ENCODE assay signal across 34 mouse cellular contexts in the genomic region with DNA sequence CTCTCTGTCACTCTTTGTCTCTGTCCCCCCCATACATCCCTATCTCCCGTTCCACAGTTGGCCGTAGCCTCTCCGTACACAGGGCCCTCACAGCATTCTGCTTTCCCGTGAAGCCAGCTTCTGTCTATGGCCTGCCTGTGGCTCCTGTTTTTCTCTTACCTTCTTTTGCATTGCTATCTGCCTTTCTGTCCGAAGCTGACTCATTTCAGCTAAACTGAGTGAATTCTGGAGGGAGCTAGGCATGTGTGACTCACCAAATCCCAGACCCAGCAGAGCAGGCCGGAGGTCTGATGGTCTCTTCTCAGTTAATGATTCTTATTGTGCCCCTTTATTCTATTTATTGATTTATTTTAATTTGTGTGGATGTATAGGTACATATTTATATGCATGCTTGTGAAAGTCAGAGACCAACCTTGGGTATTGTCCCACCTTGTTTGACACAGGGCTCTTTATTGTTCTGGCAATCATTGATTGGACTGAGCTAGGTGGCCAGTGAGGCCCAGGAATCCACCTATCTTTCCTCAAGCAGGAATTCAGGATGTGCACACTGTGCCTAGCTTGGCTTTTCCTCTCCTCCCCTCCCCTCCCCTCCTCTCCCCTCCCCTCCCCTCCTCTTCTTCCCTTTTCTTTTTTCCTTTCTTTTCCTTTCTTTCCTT. TPM values are rescaled to one million over a fixed set of nuclear protein-coding genes. Genes with fewer than 3 reads are reported as not detected.
DNase-seq lines count a peak whose midpoint lies in the region; ATAC-seq lines count a peak whose summit lies in the region.
"Had no signal": no experiment of that assay in that cellular context is flagged by ENCODE, and none has a peak within 500 bp of the region (broad histone marks: within the 10 kb centered on the region; RNA-seq: fewer than 3 reads in every experiment).

No protein-coding gene starts in this region.

- H3K4me3 ChIP-seq in midbrain, embryonic 13.5 days (replicated peaks), result no peak overlapping the region
- H3K4me3 ChIP-seq: embryonic facial prominence, embryonic 12.5 days; erythroblast, embryonic 14.5 days; heart, embryonic 13.5 days; left cerebral cortex, adult 2 months; limb, embryonic 15.5 days; liver, embryonic 15.5 days; lung, embryonic 15.5 days; midbrain, embryonic 15.5 days; neural tube, embryonic 12.5 days had no signal

- WGBS in midbrain, embryonic 13.5 days, result 92% methylated on average over 6 of the region's 6 CpGs

- no peaks in the 10 kb centered on the region for H3K4me1 ChIP-seq in midbrain, embryonic 13.5 days (replicated peaks)
- H3K4me1 ChIP-seq: embryonic facial prominence, embryonic 12.5 days; heart, embryonic 13.5 days; limb, embryonic 15.5 days; liver, embryonic 15.5 days; lung, embryonic 15.5 days; midbrain, embryonic 15.5 days; neural tube, embryonic 12.5 days had no signal

- DNase-seq in adrenal gland, adult 2 months, result peak; percentile 52
- DNase-seq in adrenal gland, adult 18-20 months (ENCODE audit: low spot score in 2 of 2), result no peak
- peak; percentile 45 for DNase-seq in 3134 (ENCODE audit: extremely low read depth, insufficient read length, low spot score)
- DNase-seq in MN1 (ENCODE audit: low spot score), result peak; percentile 29
- peak; percentile 32 for DNase-seq in brain, adult 2 months (ENCODE audit: low read depth, low spot score)
- DNase-seq: adrenal gland, postnatal 14 days; cerebellum, postnatal 10 days; gastrocnemius, postnatal 10 days; heart, adult 18-20 months; heart, postnatal 14 days; kidney, postnatal 25 days; left cerebral cortex, postnatal 4 days; lung, postnatal 36 days; thymus, adult 18-20 months; thymus, postnatal 36 days had no signal

- H3K9me3 ChIP-seq in midbrain, embryonic 13.5 days, result no peaks in the 10 kb centered on the region
- H3K9me3 ChIP-seq: embryonic facial prominence, embryonic 12.5 days; heart, embryonic 13.5 days; limb, embryonic 15.5 days; liver, embryonic 15.5 days; lung, embryonic 15.5 days; midbrain, embryonic 15.5 days; neural tube, embryonic 12.5 days had no signal

- ATAC-seq in midbrain, embryonic 13.5 days, result no peak
- ATAC-seq in granulocyte monocyte progenitor cell, adult 5-6 weeks (replicated peaks; ENCODE audit: poor library complexity, severe bottlenecking), result no peak
- ATAC-seq: activated CD4-positive, CD25-positive, alpha-beta regulatory T cell, adult 4 months; forebrain, embryonic 14.5 days; hindbrain, postnatal 0 days; intestine, postnatal 0 days; midbrain, embryonic 15.5 days had no signal

- H3K27ac ChIP-seq in midbrain, embryonic 13.5 days, result no peak overlapping the region
- H3K27ac ChIP-seq: embryonic facial prominence, embryonic 12.5 days; heart, embryonic 13.5 days; hindbrain, postnatal 0 days; left cerebral cortex, adult 2 months; limb, embryonic 15.5 days; liver, embryonic 15.5 days; lung, embryonic 15.5 days; midbrain, embryonic 15.5 days; neural tube, embryonic 12.5 days had no signal

- peaks cover 24% of the 10 kb centered on the region for H3K36me3 ChIP-seq in midbrain, embryonic 13.5 days
- H3K36me3 ChIP-seq: midbrain, embryonic 15.5 days had no signal

- no peak overlapping the region for H3K9ac ChIP-seq in midbrain, embryonic 13.5 days (replicated peaks)
- H3K9ac ChIP-seq: embryonic facial prominence, embryonic 12.5 days; heart, embryonic 13.5 days; limb, embryonic 15.5 days; liver, embryonic 15.5 days; lung, embryonic 15.5 days; midbrain, embryonic 15.5 days; neural tube, embryonic 12.5 days had no signal

- H3K27me3 ChIP-seq in midbrain, embryonic 13.5 days, result no peaks in the 10 kb centered on the region
- H3K27me3 ChIP-seq: embryonic facial prominence, embryonic 12.5 days; heart, embryonic 13.5 days; limb, embryonic 15.5 days; liver, embryonic 15.5 days; lung, embryonic 15.5 days; midbrain, embryonic 15.5 days; neural tube, embryonic 12.5 days had no signal

- H3K4me2 ChIP-seq in midbrain, embryonic 13.5 days (replicated peaks), result no peak overlapping the region
- H3K4me2 ChIP-seq: embryonic facial prominence, embryonic 12.5 days; heart, embryonic 13.5 days; limb, embryonic 15.5 days; liver, embryonic 15.5 days; lung, embryonic 15.5 days; midbrain, embryonic 15.5 days; neural tube, embryonic 12.5 days had no signal

RNA-seq across cellular contexts. Expression of a gene that starts 11.3 kb away (rescaled TPM):
- total RNA-seq in adrenal gland, adult 2 months (2021), result 10 to 100 TPM; 45.2 to 57.5 TPM
- 28.8 and 29.6 TPM in 2 replicates for polyA plus RNA-seq in adrenal gland, adult 2 months (2012; rRNA removed)
- 10 to 100 TPM; 50.8 to 68.1 TPM for total RNA-seq in adrenal gland, adult 18-20 months (2021)
- 16.2 and 18.5 TPM in 2 replicates for polyA plus RNA-seq in midbrain, embryonic 13.5 days (2015; fragmentation: Nextera tagmentation; extraction: Ambion mirVana)
- total RNA-seq in granulocyte monocyte progenitor cell, adult 5-6 weeks (2014; fragmentation: Nextera tagmentation), result 19.3 and 25.7 TPM in 2 replicates
- 13.8 and 19.9 TPM in 2 replicates for total RNA-seq in granulocyte monocyte progenitor cell, adult 5-6 weeks (2017)

RNA-seq across cellular contexts. Expression of a gene that starts 25.1 kb away (rescaled TPM):
- not detected for total RNA-seq in adrenal gland, adult 2 months (2021)
- polyA plus RNA-seq in adrenal gland, adult 2 months (2012; rRNA removed), result 0.12 and 0.15 TPM in 2 replicates
- total RNA-seq in adrenal gland, adult 18-20 months (2021), result not detected
- not detected in 2 replicates for polyA plus RNA-seq in midbrain, embryonic 13.5 days (2015; fragmentation: Nextera tagmentation; extraction: Ambion mirVana)
- total RNA-seq in granulocyte monocyte progenitor cell, adult 5-6 weeks (2014; fragmentation: Nextera tagmentation), result not detected in 2 replicates
- not detected in 2 replicates for total RNA-seq in granulocyte monocyte progenitor cell, adult 5-6 weeks (2017)
- total RNA-seq: adrenal gland, postnatal 14 days; gastrocnemius, postnatal 10 days; hindbrain, postnatal 0 days; left cerebral cortex, postnatal 4 days; megakaryocyte-erythroid progenitor cell, adult 5-6 weeks had no signal
- polyA plus RNA-seq: activated CD4-positive, CD25-positive, alpha-beta regulatory T cell, adult 4 months; brain, embryonic 14.5 days; erythroblast, embryonic 14.5 days; forebrain, embryonic 14.5 days; hindbrain, embryonic 11.5 days; hindbrain, postnatal 0 days; kidney, embryonic 14.5 days; limb, embryonic 15.5 days; liver, embryonic 15.5 days; midbrain, embryonic 15.5 days; neural tube, embryonic 12.5 days had no signal

RNA-seq across cellular contexts. Expression of a gene that starts 32.2 kb away (rescaled TPM):
- 10 to 100 TPM; 14.8 to 19.1 TPM for total RNA-seq in adrenal gland, adult 2 months (2021)
- 4.3 and 4.6 TPM in 2 replicates for polyA plus RNA-seq in adrenal gland, adult 2 months (2012; rRNA removed)
- 10 to 100 TPM; 16.4 to 16.9 TPM for total RNA-seq in adrenal gland, adult 18-20 months (2021)
- polyA plus RNA-seq in midbrain, embryonic 13.5 days (2015; fragmentation: Nextera tagmentation; extraction: Ambion mirVana), result 11.9 and 12.3 TPM in 2 replicates
- total RNA-seq in granulocyte monocyte progenitor cell, adult 5-6 weeks (2014; fragmentation: Nextera tagmentation), result 9.5 and 19.4 TPM in 2 replicates
- 27.1 and 42.3 TPM in 2 replicates for total RNA-seq in granulocyte monocyte progenitor cell, adult 5-6 weeks (2017)

RNA-seq across cellular contexts. Expression of a gene that starts 34.3 kb away (rescaled TPM):
- total RNA-seq in adrenal gland, adult 2 months (2021), result 10 to 100 TPM; 50.6 to 66.3 TPM
- 43.2 and 44.5 TPM in 2 replicates for polyA plus RNA-seq in adrenal gland, adult 2 months (2012; rRNA removed)
- total RNA-seq in adrenal gland, adult 18-20 months (2021), result 10 to 100 TPM; 54.6 to 57.5 TPM
- polyA plus RNA-seq in midbrain, embryonic 13.5 days (2015; fragmentation: Nextera tagmentation; extraction: Ambion mirVana), result 172 and 175 TPM in 2 replicates
- 238 and 289 TPM in 2 replicates for total RNA-seq in granulocyte monocyte progenitor cell, adult 5-6 weeks (2014; fragmentation: Nextera tagmentation)
- 216 and 239 TPM in 2 replicates for total RNA-seq in granulocyte monocyte progenitor cell, adult 5-6 weeks (2017)

Comparison
In these comparisons a context has a peak if more than half of its experiments do, and no peak if none do; other contexts are left out.
1. DNase-seq: peak in adrenal gland, adult 2 months (single experiment), 3134 (single experiment), MN1 (single experiment) and brain, adult 2 months (single experiment); none in adrenal gland, adult 18-20 months (0 of 2).